Mouse (Mus musculus): ENCODE results near the gene Kif17.

- TF ChIP-seq CTCF (IDR thresholded peaks at IDR 0.05; ENCODE audit: extremely low read depth, insufficient read depth, insufficient read length, insufficient replicate concordance): no peak
- TF ChIP-seq POLR2A (IDR thresholded peaks at IDR 0.05; ENCODE audit: low read depth, low read length): no peak
Measured at GRCm38 (mm10) chr4:138324451-138324850, 74.2 kb downstream of the Kif17 start.

Data from spleen, adult 2 months (tissue).